In the genomic region with DNA sequence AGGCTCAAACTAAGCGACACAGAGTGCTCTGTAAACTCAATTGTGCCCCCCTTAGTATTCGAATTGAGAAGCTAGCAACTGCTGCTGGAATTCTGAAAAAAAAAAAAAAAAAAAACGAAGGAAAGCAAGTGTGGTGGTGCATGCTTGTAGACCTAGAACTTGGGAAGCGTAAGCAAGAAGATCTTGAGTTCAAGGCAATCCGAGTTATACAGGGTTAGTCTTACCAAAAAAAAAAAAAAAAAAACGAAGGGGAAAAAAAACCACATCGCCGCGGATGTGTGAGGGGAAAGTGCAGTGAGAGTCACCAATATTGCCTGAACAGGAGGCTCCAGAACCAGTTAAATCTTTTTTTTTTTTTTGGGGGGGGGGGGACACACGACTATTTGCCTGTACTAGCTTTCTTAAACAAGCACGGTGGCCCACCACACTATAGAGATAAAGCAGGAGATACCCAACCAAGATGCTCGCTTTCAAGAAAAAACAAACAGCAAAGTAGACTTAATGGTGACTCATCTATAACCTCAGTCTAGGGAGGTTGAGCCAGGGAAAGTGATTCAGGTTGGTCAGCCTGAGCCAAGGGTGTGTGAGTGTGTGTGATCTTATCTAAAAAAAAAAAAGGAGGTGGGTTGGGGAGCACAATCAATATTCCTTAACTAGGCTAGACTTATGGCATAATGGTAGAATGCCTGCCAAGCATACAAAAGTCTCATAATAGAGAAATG, we compare ENCODE assay signal across 8 mouse cellular contexts. TPM values are rescaled to one million over a fixed set of nuclear protein-coding genes. Genes with fewer than 3 reads are reported as not detected.
DNase-seq lines count a peak whose midpoint lies in the region; ATAC-seq and TF ChIP-seq lines count a peak whose summit lies in the region.

A gene (minus strand): TSS at position 32 of the 722 bp plus-strand sequence.

- H3K27ac ChIP-seq in kidney, adult 2 months (ENCODE audit: insufficient read depth, low read depth, low read length) = peak within 1 kb of the TSS; percentile 45
- H3K27ac ChIP-seq in MEL (ENCODE audit: control insufficient read depth, low read depth, low read length) = peak within 1 kb of the TSS; percentile 89
- H3K27ac ChIP-seq in embryonic fibroblast, embryonic 13.5 days (ENCODE audit: insufficient read depth, low read length) = peak within 1 kb of the TSS; percentile 35
- 0 out of 2 replicates have a peak within 1 kb of the TSS, but pooled peaks have one; percentile 22 for H3K27ac ChIP-seq in intestine, postnatal 0 days (ENCODE audit: low read depth, low read length)
- H3K27ac ChIP-seq in neural tube, embryonic 14.5 days (ENCODE audit: low read depth, low read length) = peak within 1 kb of the TSS; percentile 63

- H3K4me1 ChIP-seq in kidney, adult 2 months (ENCODE audit: control insufficient read depth, insufficient read depth, low read length) = peaks cover 2% of the 10 kb centered on the region; the same call in 1 of the 2 replicates
- H3K4me1 ChIP-seq in MEL (ENCODE audit: control insufficient read depth in 1 of 2, insufficient read depth in 2 of 2, low read length in 2 of 2) = peaks cover 4 to 6% of the 10 kb centered on the region in 2 experiments
- H3K4me1 ChIP-seq in embryonic fibroblast, embryonic 13.5 days (ENCODE audit: control insufficient read depth, insufficient read depth, low read length) = no peaks in the 10 kb centered on the region
- no peaks in the 10 kb centered on the region for H3K4me1 ChIP-seq in intestine, postnatal 0 days (replicated peaks; ENCODE audit: control insufficient read depth, insufficient read depth, low read length)
- H3K4me1 ChIP-seq in neural tube, embryonic 14.5 days (ENCODE audit: control insufficient read depth, insufficient read depth, low read length) = peaks cover 4% of the 10 kb centered on the region; the same call in 1 of the 2 replicates

- no peak for TF ChIP-seq POLR2A in kidney, adult 2 months (IDR thresholded peaks at IDR 0.05; ENCODE audit: low read depth, low read length)
- TF ChIP-seq POLR2A in MEL (IDR thresholded peaks at IDR 0.05; ENCODE audit: control insufficient read depth in 1 of 2, insufficient read depth in 1 of 2, low read depth in 1 of 2, low read length in 2 of 2, poor library complexity in 1 of 2) = no peak
- no peak for TF ChIP-seq POLR2A in embryonic fibroblast, embryonic 13.5 days (IDR thresholded peaks at IDR 0.05; ENCODE audit: low read depth, low read length)

- H3K4me3 ChIP-seq in kidney, adult 2 months (ENCODE audit: insufficient read depth, low read depth, low read length) = peak within 1 kb of the TSS; percentile 75
- H3K4me3 ChIP-seq in MEL (ENCODE audit: control insufficient read depth in 1 of 2, insufficient read depth in 1 of 2, low read depth in 2 of 2, low read length in 2 of 2) = peak within 1 kb of the TSS; percentile 51 to 85
- peak within 1 kb of the TSS; percentile 51 for H3K4me3 ChIP-seq in embryonic fibroblast, embryonic 13.5 days (ENCODE audit: insufficient read depth, low read length)
- H3K4me3 ChIP-seq in intestine, postnatal 0 days (ENCODE audit: low read depth, low read length) = peak within 1 kb of the TSS; percentile 67
- H3K4me3 ChIP-seq in neural tube, embryonic 14.5 days (ENCODE audit: low read depth, low read length) = peak within 1 kb of the TSS; percentile 39

- WGBS in kidney, adult 2 months = 4% methylated on average over 12 of the region's 12 CpGs
- WGBS in intestine, postnatal 0 days = 3% methylated on average over 12 of the region's 12 CpGs
- 7% methylated on average over 12 of the region's 12 CpGs for WGBS in neural tube, embryonic 14.5 days

- H3K9me3 ChIP-seq in MEL (replicated peaks; ENCODE audit: insufficient read depth, low read length) = no peaks in the 10 kb centered on the region
- no peaks in the 10 kb centered on the region for H3K9me3 ChIP-seq in intestine, postnatal 0 days (ENCODE audit: control insufficient read depth)
- H3K9me3 ChIP-seq in neural tube, embryonic 14.5 days (ENCODE audit: control insufficient read depth, low read length) = no peaks in the 10 kb centered on the region

- TF ChIP-seq RAD21 in MEL (IDR thresholded peaks at IDR 0.05; ENCODE audit: low read depth, low read length) = no peak

- no peaks in the 10 kb centered on the region for H3K36me3 ChIP-seq in kidney, adult 2 months (ENCODE audit: control insufficient read depth, insufficient read depth, low read length)
- peaks cover 16 to 21% of the 10 kb centered on the region in 2 experiments for H3K36me3 ChIP-seq in MEL (ENCODE audit: control insufficient read depth in 1 of 2, insufficient read depth in 2 of 2, low read length in 2 of 2)
- peaks cover 17% of the 10 kb centered on the region for H3K36me3 ChIP-seq in intestine, postnatal 0 days (ENCODE audit: control insufficient read depth, insufficient read depth)
- no peaks in the 10 kb centered on the region for H3K36me3 ChIP-seq in neural tube, embryonic 14.5 days (ENCODE audit: control insufficient read depth, insufficient read depth, low read length)

- DNase-seq in kidney, adult 2 months = no peak
- no peak for DNase-seq in kidney, postnatal 25 days
- peak; percentile 79 for DNase-seq in MEL (ENCODE audit: low read depth, low spot score)
- no peak for DNase-seq in spleen, postnatal 10 days (ENCODE audit: low spot score in 2 of 2)
- no peak for DNase-seq in layer of hippocampus, adult 8-10 months (ENCODE audit: low spot score in 2 of 2)

- ATAC-seq in intestine, postnatal 0 days = no peak
- ATAC-seq in neural tube, embryonic 14.5 days (ENCODE audit: low read depth) = no peak; the same call in 1 of the 2 replicates

- peak within 1 kb of the TSS; percentile 92 for H3K9ac ChIP-seq in MEL (ENCODE audit: control insufficient read depth, low read depth, low read length, poor library complexity, severe bottlenecking)
- peak within 1 kb of the TSS; percentile 54 for H3K9ac ChIP-seq in intestine, postnatal 0 days (ENCODE audit: low read depth, low read length)
- peak within 1 kb of the TSS; percentile 29 for H3K9ac ChIP-seq in neural tube, embryonic 14.5 days (replicated peaks; ENCODE audit: low read depth, low read length)

- TF ChIP-seq CTCF in kidney, adult 2 months (conservative IDR thresholded peaks at IDR 0.05; ENCODE audit: insufficient read depth, insufficient read length, low read depth, low read length) = no peak
- no peak for TF ChIP-seq CTCF in MEL (IDR thresholded peaks at IDR 0.05 in 2 of 3, conservative IDR thresholded peaks at IDR 0.05 in 1 of 3; ENCODE audit: control insufficient read depth in 1 of 3, insufficient read depth in 1 of 3, low read depth in 2 of 3, low read length in 3 of 3, poor library complexity in 1 of 3, severe bottlenecking in 1 of 3)
- no peak for TF ChIP-seq CTCF in embryonic fibroblast, embryonic 13.5 days (IDR thresholded peaks at IDR 0.05; ENCODE audit: borderline replicate concordance, insufficient read depth, low read length)
- TF ChIP-seq CTCF in intestine, postnatal 0 days (IDR thresholded peaks at IDR 0.05; ENCODE audit: low read depth) = 0 out of 2 replicates have a peak, but pooled peaks have one; percentile 1

- no peaks in the 10 kb centered on the region for H3K27me3 ChIP-seq in kidney, adult 2 months (replicated peaks; ENCODE audit: control insufficient read depth, insufficient read depth, low read length)
- H3K27me3 ChIP-seq in MEL (ENCODE audit: control insufficient read depth in 1 of 2, insufficient read depth in 2 of 2, low read length in 2 of 2) = no peaks in the 10 kb centered on the region
- H3K27me3 ChIP-seq in intestine, postnatal 0 days (replicated peaks; ENCODE audit: control insufficient read depth, insufficient read depth, low read length) = no peaks in the 10 kb centered on the region
- H3K27me3 ChIP-seq in neural tube, embryonic 14.5 days (ENCODE audit: control insufficient read depth, insufficient read depth, low read length) = no peaks in the 10 kb centered on the region

- peak in 1 of 2 experiments; percentile 12; a peak in 2 of 4 replicates for TF ChIP-seq EP300 in MEL (IDR thresholded peaks at IDR 0.05; ENCODE audit: low read depth in 1 of 2, low read length in 2 of 2)

- peak within 1 kb of the TSS; percentile 96 for H3K4me2 ChIP-seq in intestine, postnatal 0 days (replicated peaks; ENCODE audit: low read depth)
- peak within 1 kb of the TSS; percentile 97 for H3K4me2 ChIP-seq in neural tube, embryonic 14.5 days (ENCODE audit: low read depth, low read length)

- H3K79me2 ChIP-seq in MEL (ENCODE audit: control insufficient read depth, insufficient read depth, low read length, poor library complexity) = peaks cover 18% of the 10 kb centered on the region

TF ChIP-seq in MEL, 35 proteins besides CTCF, POLR2A, EP300 and RAD21:
- 0 out of 2 replicates have a peak, but pooled peaks have one; percentile 25 for TF ChIP-seq NELFE (IDR thresholded peaks at IDR 0.05; ENCODE audit: low read depth, low read length)
- TF ChIP-seq E2F4 (IDR thresholded peaks at IDR 0.05; ENCODE audit: borderline replicate concordance, low read depth, low read length) = 0 out of 2 replicates have a peak, but pooled peaks have one; percentile 22
- peak; percentile 24; the same call in 1 of the 2 replicates for TF ChIP-seq ETS1 (IDR thresholded peaks at IDR 0.05; ENCODE audit: low read depth, low read length)
- TF ChIP-seq RCOR1 (IDR thresholded peaks at IDR 0.05; ENCODE audit: low read depth, low read length) = peak; percentile 49; the same call in 1 of the 2 replicates
- TF ChIP-seq ZC3H11A (IDR thresholded peaks at IDR 0.05; ENCODE audit: low read depth, low read length) = no peak
- TF ChIP-seq ZNF384 (IDR thresholded peaks at IDR 0.05; ENCODE audit: low read depth, low read length) = peak; percentile 82; the same call in 1 of the 2 replicates
- peak; percentile 85; the same call in 1 of the 2 replicates for TF ChIP-seq CHD1 (IDR thresholded peaks at IDR 0.05; ENCODE audit: low read depth, low read length)
- TF ChIP-seq GATA1 (IDR thresholded peaks at IDR 0.05; ENCODE audit: low read depth, low read length) = peak; percentile 48
- TF ChIP-seq SMC3 (IDR thresholded peaks at IDR 0.05; ENCODE audit: low read depth, low read length) = no peak
- peak; percentile 14; the same call in 1 of the 2 replicates for TF ChIP-seq SIN3A (IDR thresholded peaks at IDR 0.05; ENCODE audit: low read length)
- TF ChIP-seq JUND (IDR thresholded peaks at IDR 0.05; ENCODE audit: low read depth, low read length) = 0 out of 2 replicates have a peak, but pooled peaks have one; percentile 27
TF ChIP-seq in MEL: peak in this region for 9.

RNA-seq across cellular contexts. Expression of the gene that starts here (rescaled TPM):
- 0.11 and 0.20 TPM in 2 replicates for polyA plus RNA-seq in kidney, adult 2 months (2012; rRNA removed)
- 26.7 and 31.1 TPM in 2 replicates for total RNA-seq in MEL (2012; rRNA removed)
- 10 to 100 TPM in 1 of 2 experiments, not detected in 1; 33.3 TPM for polyA plus RNA-seq in MEL (2012; ENCODE audit: insufficient read depth in 1 of 2, insufficient read length in 2 of 2, low read depth in 1 of 2, low replicate concordance in 2 of 2, missing spikeins in 1 of 2)
- polyA plus RNA-seq in embryonic fibroblast, embryonic 13.5 days (2011; ENCODE audit: insufficient read length, low read depth, missing spikeins) = 19.3 and 33.2 TPM in 2 replicates
- 6.6 and 7.1 TPM in 2 replicates for polyA plus RNA-seq in intestine, postnatal 0 days (2015; fragmentation: Nextera tagmentation; extraction: Ambion mirVana)
- polyA plus RNA-seq in neural tube, embryonic 14.5 days (2014; fragmentation: Nextera tagmentation; extraction: Ambion mirVana) = 5.4 and 6.2 TPM in 2 replicates
- 1 to 10 TPM; 3.0 to 3.6 (median 3.2) TPM for total RNA-seq in layer of hippocampus, adult 8-10 months (2022)

Comparison
In these comparisons a context has a peak if more than half of its experiments do, and no peak if none do; other contexts are left out.
1. H3K27ac ChIP-seq: peak in every context shown above with its lines; median percentile 89 in MEL; 63 in neural tube, embryonic 14.5 days; 45 in kidney, adult 2 months; 35 in embryonic fibroblast, embryonic 13.5 days; 22 in intestine, postnatal 0 days.
2. H3K9ac ChIP-seq: peak in every context shown above with its lines; median percentile 92 in MEL; 54 in intestine, postnatal 0 days; 29 in neural tube, embryonic 14.5 days.